Mouse (Mus musculus): ENCODE measurements around the gene Knstrn. TPM values are rescaled to one million over a fixed set of nuclear protein-coding genes. Genes with fewer than 3 reads are reported as not detected.

Knstrn gene
- total and polyA plus RNA-seq, 2 experiments from 2014 or later: 19.8 to 39.9 TPM

GRCm38 (mm10) chr2:118772158-118772874 is 41.5 kb upstream of the Knstrn start, which contains the start of gene Phgr1:
TSS of gene Phgr1 (plus strand) at chr2:118772769.
- H3K36me3 ChIP-seq (replicated peaks; ENCODE audit: control insufficient read depth, insufficient read depth, low read length): no peaks in the 10 kb centered on the region
- no peak within 1 kb of the TSS for H3K9ac ChIP-seq (replicated peaks; ENCODE audit: low read depth, low read length)
- H3K4me3 ChIP-seq (ENCODE audit: low read depth, low read length): no peak within 1 kb of the TSS
- WGBS: 65% methylated on average over 6 of the region's 6 CpGs
- 0 out of 2 replicates have a peak, but pooled peaks cover 3% of the 10 kb centered on the region for H3K9me3 ChIP-seq (replicated peaks; ENCODE audit: control insufficient read depth, low read length)
- no peaks in the 10 kb centered on the region for H3K4me1 ChIP-seq (ENCODE audit: control insufficient read depth, insufficient read depth)
- no peak for ATAC-seq (ENCODE audit: insufficient read depth, low read depth)
- TF ChIP-seq CTCF (IDR thresholded peaks at IDR 0.05; ENCODE audit: low read depth) (no peak), EP300 (IDR thresholded peaks at IDR 0.05; ENCODE audit: low read depth) (no peak)
- no peak within 1 kb of the TSS for H3K27ac ChIP-seq (ENCODE audit: low read depth)
- no peaks in the 10 kb centered on the region for H3K27me3 ChIP-seq (ENCODE audit: control insufficient read depth, insufficient read depth, low read length)
- DNase-seq (ENCODE audit: low spot score): no peak
- H3K4me2 ChIP-seq (ENCODE audit: low read depth, low read length): no peak within 1 kb of the TSS

- 0 out of 2 replicates have a peak, but pooled peaks cover 2% of the 10 kb centered on the region for H3K9me3 ChIP-seq (replicated peaks; ENCODE audit: control insufficient read depth, low read length)
- 79% methylated on average over 2 of the region's 2 CpGs for WGBS
- no peak overlapping the region for H3K4me2 ChIP-seq (ENCODE audit: low read depth, low read length)
- no peak for TF ChIP-seq EP300 (IDR thresholded peaks at IDR 0.05; ENCODE audit: low read depth)
- TF ChIP-seq CTCF (IDR thresholded peaks at IDR 0.05; ENCODE audit: low read depth): no peak
- H3K9ac ChIP-seq (replicated peaks; ENCODE audit: low read depth, low read length): no peak overlapping the region
- ATAC-seq (ENCODE audit: insufficient read depth, low read depth): no peak
- no peak overlapping the region for H3K4me3 ChIP-seq (ENCODE audit: low read depth, low read length)
- DNase-seq (ENCODE audit: low spot score): no peak
- H3K4me1 ChIP-seq (ENCODE audit: control insufficient read depth, insufficient read depth): no peaks in the 10 kb centered on the region
- H3K27me3 ChIP-seq (ENCODE audit: control insufficient read depth, insufficient read depth, low read length): no peaks in the 10 kb centered on the region
- no peaks in the 10 kb centered on the region for H3K36me3 ChIP-seq (replicated peaks; ENCODE audit: control insufficient read depth, insufficient read depth, low read length)
- H3K27ac ChIP-seq (ENCODE audit: low read depth): no peak overlapping the region
These were observed 39.3 kb upstream of the Knstrn start for GRCm38 (mm10) chr2:118774536-118774935.

- no peak for ATAC-seq (ENCODE audit: insufficient read depth, low read depth)
- Histone ChIP-seq H3K4me2 (ENCODE audit: low read depth, low read length) (no peak overlapping the region), H3K9me3 (replicated peaks; ENCODE audit: control insufficient read depth, low read length) (no peaks in the 10 kb centered on the region), H3K4me3 (ENCODE audit: low read depth, low read length) (no peak overlapping the region), H3K27me3 (ENCODE audit: control insufficient read depth, insufficient read depth, low read length) (0 out of 2 replicates have a peak, but pooled peaks cover 4% of the 10 kb centered on the region), H3K36me3 (replicated peaks; ENCODE audit: control insufficient read depth, insufficient read depth, low read length) (no peaks in the 10 kb centered on the region), H3K9ac (replicated peaks; ENCODE audit: low read depth, low read length) (no peak overlapping the region), H3K4me1 (ENCODE audit: control insufficient read depth, insufficient read depth) (no peaks in the 10 kb centered on the region), H3K27ac (ENCODE audit: low read depth) (no peak overlapping the region)
- no peak for DNase-seq (ENCODE audit: low spot score)
- 58% methylated on average over 1 of the region's 1 CpGs for WGBS
- TF ChIP-seq CTCF (IDR thresholded peaks at IDR 0.05; ENCODE audit: low read depth) (no peak), EP300 (IDR thresholded peaks at IDR 0.05; ENCODE audit: low read depth) (no peak)
These were observed 38.4 kb upstream of the Knstrn start for GRCm38 (mm10) chr2:118775396-118775795.

GRCm38 (mm10) chr2:118775846-118776245 is 38.0 kb upstream of the Knstrn start:
- no peaks in the 10 kb centered on the region for H3K9me3 ChIP-seq (replicated peaks; ENCODE audit: control insufficient read depth, low read length)
- H3K4me3 ChIP-seq (ENCODE audit: low read depth, low read length): no peak overlapping the region
- WGBS: 70% methylated on average over 3 of the region's 4 CpGs
- H3K4me2 ChIP-seq (ENCODE audit: low read depth, low read length): no peak overlapping the region
- no peaks in the 10 kb centered on the region for H3K36me3 ChIP-seq (replicated peaks; ENCODE audit: control insufficient read depth, insufficient read depth, low read length)
- H3K27ac ChIP-seq (ENCODE audit: low read depth): peak overlapping the region; percentile 2; the same call in 1 of the 2 replicates
- no peak for TF ChIP-seq EP300 (IDR thresholded peaks at IDR 0.05; ENCODE audit: low read depth)
- TF ChIP-seq CTCF (IDR thresholded peaks at IDR 0.05; ENCODE audit: low read depth): no peak
- H3K4me1 ChIP-seq (ENCODE audit: control insufficient read depth, insufficient read depth): no peaks in the 10 kb centered on the region
- 0 out of 2 replicates have a peak, but pooled peaks cover 4% of the 10 kb centered on the region for H3K27me3 ChIP-seq (ENCODE audit: control insufficient read depth, insufficient read depth, low read length)
- H3K9ac ChIP-seq (replicated peaks; ENCODE audit: low read depth, low read length): no peak overlapping the region
- ATAC-seq (ENCODE audit: insufficient read depth, low read depth): peak; percentile 44; the same call in 1 of the 2 replicates
- DNase-seq (ENCODE audit: low spot score): no peak

- Histone ChIP-seq H3K4me3 (ENCODE audit: low read depth, low read length) (no peak overlapping the region), H3K9me3 (replicated peaks; ENCODE audit: control insufficient read depth, low read length) (no peaks in the 10 kb centered on the region), H3K4me1 (ENCODE audit: control insufficient read depth, insufficient read depth) (no peaks in the 10 kb centered on the region), H3K9ac (replicated peaks; ENCODE audit: low read depth, low read length) (no peak overlapping the region), H3K27ac (ENCODE audit: low read depth) (peak overlapping the region; percentile 2; the same call in 1 of the 2 replicates), H3K36me3 (replicated peaks; ENCODE audit: control insufficient read depth, insufficient read depth, low read length) (no peaks in the 10 kb centered on the region), H3K27me3 (ENCODE audit: control insufficient read depth, insufficient read depth, low read length) (0 out of 2 replicates have a peak, but pooled peaks cover 4% of the 10 kb centered on the region), H3K4me2 (ENCODE audit: low read depth, low read length) (no peak overlapping the region)
- ATAC-seq (ENCODE audit: insufficient read depth, low read depth) (no peak), DNase-seq (ENCODE audit: low spot score) (no peak)
- 42% methylated on average over 2 of the region's 2 CpGs for WGBS
- TF ChIP-seq CTCF (IDR thresholded peaks at IDR 0.05; ENCODE audit: low read depth) (no peak), EP300 (IDR thresholded peaks at IDR 0.05; ENCODE audit: low read depth) (no peak)
These were observed 37.5 kb upstream of the Knstrn start for GRCm38 (mm10) chr2:118776295-118776694.
